Mouse (Mus musculus) midbrain, embryonic 12.5 days (tissue): Measurements from ENCODE around the gene C130050O18Rik. TPM values are rescaled to one million over a fixed set of nuclear protein-coding genes. Genes with fewer than 3 reads are reported as not detected.

ENCODE experiments used
- ATAC-seq: fragments of 200-750 bp; cut with Nextera tagmentation; 2 replicates; pipeline ENCODE4 v1.8.0; 2017; ENCODE audit warnings: low read depth, moderate TSS enrichment, moderate library complexity; ENCODE audit not compliant: low FRiP score
- H3K27ac ChIP-seq: fragments of 300-500 bp; sonication (generic); replicated peaks from 2 replicates; pipeline ENCODE4 v1.5.1; 2016; ENCODE audit warnings: mild to moderate bottlenecking
- H3K27me3 ChIP-seq: fragments of 300-500 bp; sonication (generic); 2 replicates; pipeline ENCODE4 v1.6.1; 2016; ENCODE audit warnings: mild to moderate bottlenecking
- H3K36me3 ChIP-seq: fragments of 300-500 bp; sonication (generic); 2 replicates; pipeline ENCODE4 v1.6.1; 2016
- H3K4me1 ChIP-seq: fragments of 300-500 bp; sonication (generic); 2 replicates; pipeline ENCODE4 v1.6.1; 2016
- H3K4me2 ChIP-seq: fragments of 300-500 bp; sonication (generic); replicated peaks from 2 replicates; pipeline ENCODE4 v1.6.1; 2016; ENCODE audit warnings: mild to moderate bottlenecking, moderate library complexity
- H3K4me3 ChIP-seq: fragments of 300-500 bp; sonication (generic); 2 replicates; pipeline ENCODE4 v1.5.1; 2016; ENCODE audit warnings: mild to moderate bottlenecking
- H3K9ac ChIP-seq: fragments of 300-500 bp; sonication (generic); replicated peaks from 2 replicates; pipeline ENCODE4 v1.6.1; 2016; ENCODE audit warnings: mild to moderate bottlenecking, moderate library complexity
- H3K9me3 ChIP-seq: fragments of 300-500 bp; sonication (generic); 2 replicates; pipeline ENCODE4 v1.6.1; 2016; ENCODE audit warnings: mild to moderate bottlenecking
- WGBS: fragments of 180-500 bp; shearing (Covaris S2); methylation state at CpG from one replicate; pipeline ENCODE4 v1.1.7; 2016; 5-methylcytosine and 5-hydroxymethylcytosine counted together
- polyA plus RNA-seq: library from polyadenylated mRNA; unstranded; fragments of >200 nt; fragmentation: Nextera tagmentation; extraction: Ambion mirVana; gene quantifications from 2 replicates; pipeline ENCODE4 v1.2.1, GENCODE M21; 2016

The C130050O18Rik gene
- polyA plus RNA-seq, result 0.22 and 0.36 TPM in 2 replicates

GRCm38 (mm10) chr5:139404801-139405401 is at the start of gene C130050O18Rik:
C130050O18Rik (plus strand) TSS chr5:139405280.
- no peak for ATAC-seq
- Histone ChIP-seq H3K4me2 (no peak within 1 kb of the TSS), H3K27ac (no peak within 1 kb of the TSS), H3K4me1 (no peaks in the 10 kb centered on the region), H3K9me3 (no peaks in the 10 kb centered on the region), H3K27me3 (no peaks in the 10 kb centered on the region), H3K36me3 (no peaks in the 10 kb centered on the region), H3K4me3 (no peak within 1 kb of the TSS), H3K9ac (0 out of 2 replicates have a peak within 1 kb of the TSS, but pooled peaks have one; percentile 4)
- 92% methylated on average over 6 of the region's 6 CpGs for WGBS

DNA sequence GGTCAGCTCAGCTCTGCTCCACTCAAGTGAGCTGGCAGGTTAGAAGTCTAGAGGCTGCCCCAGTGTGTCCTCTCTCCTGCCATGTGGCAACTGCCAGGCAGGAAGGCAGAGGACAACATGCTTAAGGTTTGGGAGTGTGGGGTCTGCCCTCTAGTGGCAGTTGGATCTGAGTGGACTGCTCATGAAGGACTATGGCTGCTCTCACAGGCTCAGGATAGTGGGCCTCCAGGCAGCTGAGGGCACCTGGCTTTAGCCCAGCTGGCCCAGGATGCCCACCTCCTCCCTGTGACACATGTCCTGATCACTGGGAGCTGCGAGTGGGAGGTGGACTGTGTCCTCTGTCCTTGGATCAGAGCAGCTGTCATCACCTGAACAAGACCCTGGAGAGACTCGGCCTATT is 46.4 kb upstream of the C130050O18Rik start:
- H3K9ac ChIP-seq, result no peak overlapping the region
- WGBS, result 90% methylated on average over 2 of the region's 2 CpGs
- no peak overlapping the region for H3K4me2 ChIP-seq
- no peak overlapping the region for H3K27ac ChIP-seq
- no peaks in the 10 kb centered on the region for H3K4me1 ChIP-seq
- 0 out of 2 replicates have a peak, but pooled peaks cover 9% of the 10 kb centered on the region for H3K36me3 ChIP-seq
- no peaks in the 10 kb centered on the region for H3K27me3 ChIP-seq
- no peak for ATAC-seq
- H3K4me3 ChIP-seq, result no peak overlapping the region
- no peaks in the 10 kb centered on the region for H3K9me3 ChIP-seq

DNA sequence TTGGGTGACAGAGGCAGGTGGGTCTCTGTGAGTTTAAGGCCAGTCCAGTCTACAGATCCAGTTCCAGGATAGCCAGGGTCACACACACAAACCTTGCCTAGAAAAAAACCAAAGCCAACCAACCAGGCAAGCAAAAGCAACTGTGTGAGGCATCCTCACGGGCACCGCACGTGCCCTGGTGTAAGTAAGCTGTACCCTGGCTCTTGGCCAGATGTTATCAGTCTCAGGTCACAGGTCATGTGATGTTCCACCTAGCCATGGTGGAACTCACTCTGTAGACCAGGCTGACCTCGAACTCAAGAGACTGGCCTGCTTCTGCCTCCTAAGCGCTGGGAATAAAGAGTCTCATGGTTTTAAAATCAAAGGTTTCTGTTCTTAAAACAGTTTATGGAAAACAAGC is 45.8 kb upstream of the C130050O18Rik start:
- 95% methylated on average over 5 of the region's 5 CpGs for WGBS
- H3K4me2 ChIP-seq, result no peak overlapping the region
- no peaks in the 10 kb centered on the region for H3K27me3 ChIP-seq
- H3K36me3 ChIP-seq, result 0 out of 2 replicates have a peak, but pooled peaks cover 10% of the 10 kb centered on the region
- no peaks in the 10 kb centered on the region for H3K4me1 ChIP-seq
- ATAC-seq, result no peak
- no peaks in the 10 kb centered on the region for H3K9me3 ChIP-seq
- no peak overlapping the region for H3K4me3 ChIP-seq
- H3K9ac ChIP-seq, result no peak overlapping the region
- H3K27ac ChIP-seq, result no peak overlapping the region

GRCm38 (mm10) chr5:139363858-139364257 is 41.2 kb upstream of the C130050O18Rik start:
- H3K36me3 ChIP-seq, result 0 out of 2 replicates have a peak, but pooled peaks cover 10% of the 10 kb centered on the region
- no peak for ATAC-seq
- no peak overlapping the region for H3K27ac ChIP-seq
- no peaks in the 10 kb centered on the region for H3K27me3 ChIP-seq
- 75% methylated on average over 7 of the region's 7 CpGs for WGBS
- H3K9ac ChIP-seq, result no peak overlapping the region
- H3K4me1 ChIP-seq, result peaks cover 12% of the 10 kb centered on the region
- H3K4me2 ChIP-seq, result no peak overlapping the region
- H3K9me3 ChIP-seq, result no peaks in the 10 kb centered on the region
- no peak overlapping the region for H3K4me3 ChIP-seq

- ATAC-seq, result peak; percentile 34; the same call in 1 of the 2 replicates
- H3K27me3 ChIP-seq, result no peaks in the 10 kb centered on the region
Observed at GRCm38 (mm10) chr5:139364260-139364910, 40.7 kb upstream of the C130050O18Rik start.

DNA sequence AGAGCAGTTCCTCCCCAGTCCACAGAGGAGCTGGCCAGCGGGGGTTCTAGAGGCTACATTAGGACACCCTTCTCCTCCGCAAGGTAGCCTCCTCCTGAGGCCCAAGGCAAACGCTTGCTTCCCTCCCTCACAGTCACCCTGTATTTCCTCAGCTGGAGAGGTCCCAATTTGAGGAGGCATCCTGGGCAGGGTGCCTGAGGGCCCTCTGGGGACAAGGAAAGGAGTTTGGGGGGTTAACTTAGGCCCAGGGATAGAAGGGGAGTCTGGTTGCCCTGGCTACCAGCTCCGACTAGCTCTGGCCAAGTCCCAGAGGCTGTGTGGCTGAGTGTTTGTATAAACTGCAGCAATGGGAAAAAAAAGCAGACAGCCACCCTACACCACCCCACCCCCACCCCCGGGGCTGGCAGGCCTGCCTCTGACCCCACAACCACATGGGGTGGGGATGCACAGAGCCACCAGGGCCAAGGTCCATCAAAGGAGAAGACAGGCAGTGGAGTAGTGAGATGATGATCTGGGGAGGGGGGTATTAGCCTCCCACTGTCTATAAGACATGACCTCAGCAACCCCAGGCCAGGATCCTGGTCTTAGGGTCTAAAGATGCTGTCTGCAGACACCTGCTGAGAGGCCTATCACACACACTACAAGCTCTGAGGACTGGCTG is 40.0 kb upstream of the C130050O18Rik start:
- Histone ChIP-seq H3K36me3 (0 out of 2 replicates have a peak, but pooled peaks cover 10% of the 10 kb centered on the region), H3K27ac (0 out of 2 replicates have a peak overlapping the region, but pooled peaks have one; percentile 30), H3K4me2 (no peak overlapping the region), H3K9ac (no peak overlapping the region), H3K27me3 (no peaks in the 10 kb centered on the region), H3K4me3 (no peak overlapping the region), H3K4me1 (peaks cover 12% of the 10 kb centered on the region), H3K9me3 (no peaks in the 10 kb centered on the region)
- ATAC-seq, result 0 out of 2 replicates have a peak, but pooled peaks have one; percentile 12
- WGBS, result 29% methylated on average over 5 of the region's 5 CpGs

More at GRCm38 (mm10) chr5:139364260-139364910, 40.7 kb upstream of the C130050O18Rik start:
- H3K4me2 ChIP-seq, result no peak overlapping the region
- no peak overlapping the region for H3K4me3 ChIP-seq
- H3K9ac ChIP-seq, result no peak overlapping the region
- H3K9me3 ChIP-seq, result no peaks in the 10 kb centered on the region
- H3K36me3 ChIP-seq, result 0 out of 2 replicates have a peak, but pooled peaks cover 10% of the 10 kb centered on the region
- peaks cover 12% of the 10 kb centered on the region for H3K4me1 ChIP-seq
- 39% methylated on average over 12 of the region's 12 CpGs for WGBS
- H3K27ac ChIP-seq, result no peak overlapping the region

- no peak for ATAC-seq
- H3K36me3 ChIP-seq, result 0 out of 2 replicates have a peak, but pooled peaks cover 10% of the 10 kb centered on the region
- H3K27me3 ChIP-seq, result no peaks in the 10 kb centered on the region
- no peak overlapping the region for H3K27ac ChIP-seq
- no peak overlapping the region for H3K4me3 ChIP-seq
- H3K4me2 ChIP-seq, result no peak overlapping the region
- H3K4me1 ChIP-seq, result peaks cover 15% of the 10 kb centered on the region
- no peak overlapping the region for H3K9ac ChIP-seq
- 91% methylated on average over 1 of the region's 1 CpGs for WGBS
- no peaks in the 10 kb centered on the region for H3K9me3 ChIP-seq
Observed at GRCm38 (mm10) chr5:139365827-139366226, 39.3 kb upstream of the C130050O18Rik start.

DNA sequence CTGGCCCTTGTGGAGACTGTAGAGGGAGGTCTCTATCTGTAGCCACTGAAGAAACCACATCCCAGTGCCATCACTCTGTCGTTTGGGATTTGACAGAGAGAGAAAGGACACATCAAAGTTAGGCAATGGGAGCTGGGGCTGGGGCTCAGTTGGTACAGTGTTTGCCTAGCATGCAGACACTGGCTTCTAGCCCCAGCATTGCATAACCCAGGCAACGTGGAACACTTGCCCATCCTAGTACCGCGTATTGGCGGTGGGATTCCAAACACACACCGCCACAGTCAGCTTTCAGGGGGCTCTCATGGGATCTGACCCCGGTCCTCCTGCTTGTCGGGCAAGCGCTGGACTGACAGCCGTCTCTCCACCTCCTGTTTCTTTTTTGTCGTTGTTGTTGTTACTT is 38.6 kb upstream of the C130050O18Rik start:
- no peak for ATAC-seq

DNA sequence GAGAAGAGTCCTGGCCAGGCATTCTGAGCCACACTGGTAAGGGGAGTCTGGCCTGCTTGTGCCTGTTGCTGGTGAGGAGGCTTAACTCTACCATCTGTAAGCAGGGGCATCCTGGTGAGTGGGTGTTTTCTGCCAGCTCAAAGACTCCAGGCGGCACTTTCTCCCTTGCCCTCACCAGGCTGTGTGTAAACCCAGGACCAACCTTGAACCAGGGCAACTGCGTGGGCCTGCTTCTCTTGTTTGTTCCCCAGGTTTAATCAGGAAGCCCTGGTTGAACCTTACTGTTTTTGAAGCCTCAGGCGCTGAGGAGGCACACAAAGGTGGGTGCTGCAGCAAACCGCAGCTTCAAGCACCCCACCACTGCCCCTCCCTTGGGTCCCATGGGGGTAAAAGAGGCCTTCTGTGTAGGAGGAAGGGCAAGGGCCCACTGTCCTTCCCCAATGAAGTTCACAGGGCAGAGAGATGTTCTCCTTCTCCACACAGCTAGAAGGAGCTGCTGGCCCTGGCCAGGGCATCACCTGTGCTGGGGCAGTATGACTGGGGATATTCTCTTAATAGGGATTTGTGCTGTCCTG is 37.1 kb upstream of the C130050O18Rik start:
- Histone ChIP-seq H3K4me3 (no peak overlapping the region), H3K9me3 (no peaks in the 10 kb centered on the region), H3K4me2 (no peak overlapping the region), H3K4me1 (peaks cover 30% of the 10 kb centered on the region), H3K36me3 (0 out of 2 replicates have a peak, but pooled peaks cover 6% of the 10 kb centered on the region), H3K27ac (no peak overlapping the region), H3K9ac (no peak overlapping the region), H3K27me3 (no peaks in the 10 kb centered on the region)
- 90% methylated on average over 4 of the region's 4 CpGs for WGBS
- ATAC-seq, result no peak

More for the DNA sequence above, 38.6 kb upstream of the C130050O18Rik start:
- Histone ChIP-seq H3K4me1 (peaks cover 21% of the 10 kb centered on the region), H3K9me3 (no peaks in the 10 kb centered on the region), H3K27ac (no peak overlapping the region), H3K36me3 (0 out of 2 replicates have a peak, but pooled peaks cover 10% of the 10 kb centered on the region), H3K4me2 (no peak overlapping the region), H3K9ac (no peak overlapping the region), H3K27me3 (no peaks in the 10 kb centered on the region), H3K4me3 (no peak overlapping the region)
- 77% methylated on average over 11 of the region's 11 CpGs for WGBS

- no peak overlapping the region for H3K4me2 ChIP-seq
- peaks cover 30% of the 10 kb centered on the region for H3K4me1 ChIP-seq
Observed at GRCm38 (mm10) chr5:139368638-139369320, 36.3 kb upstream of the C130050O18Rik start.

GRCm38 (mm10) chr5:139370336-139370735 is 34.7 kb upstream of the C130050O18Rik start:
- H3K4me1 ChIP-seq, result peaks cover 19% of the 10 kb centered on the region
- no peaks in the 10 kb centered on the region for H3K27me3 ChIP-seq
- H3K9ac ChIP-seq, result no peak overlapping the region
- H3K4me3 ChIP-seq, result no peak overlapping the region
- no peak for ATAC-seq
- no peaks in the 10 kb centered on the region for H3K36me3 ChIP-seq
- WGBS, result 90% methylated on average over 6 of the region's 6 CpGs
- no peak overlapping the region for H3K4me2 ChIP-seq
- H3K27ac ChIP-seq, result no peak overlapping the region
- no peaks in the 10 kb centered on the region for H3K9me3 ChIP-seq

More at GRCm38 (mm10) chr5:139368638-139369320, 36.3 kb upstream of the C130050O18Rik start:
- no peak overlapping the region for H3K9ac ChIP-seq
- no peak for ATAC-seq
- WGBS, result 80% methylated on average over 11 of the region's 11 CpGs
- H3K4me3 ChIP-seq, result no peak overlapping the region
- H3K27me3 ChIP-seq, result no peaks in the 10 kb centered on the region
- no peak overlapping the region for H3K27ac ChIP-seq
- no peaks in the 10 kb centered on the region for H3K9me3 ChIP-seq
- H3K36me3 ChIP-seq, result no peaks in the 10 kb centered on the region
